Mouse (Mus musculus): ENCODE data around the gene Trap1. TPM values are rescaled to one million over a fixed set of nuclear protein-coding genes. Genes with fewer than 3 reads are reported as not detected.
"Not testable (repeated sequence)": the region's sequence is repeated elsewhere in the genome, so short reads cannot be mapped to it uniquely, and the experiment has no call there.

The Trap1 gene
- polyA plus RNA-seq, 1 experiment, result not detected

- TF ChIP-seq CTCF (IDR thresholded peaks at IDR 0.05; ENCODE audit: insufficient read depth, low read depth, low read length), result no peak
- TF ChIP-seq POLR2A (IDR thresholded peaks at IDR 0.05; ENCODE audit: insufficient read depth, low read depth, low read length), result no peak
- WGBS, result 79% methylated on average over 1 of the region's 1 CpGs
Measured at GRCm38 (mm10) chr16:4079656-4080055, 2.0 kb upstream of the Trap1 start.

DNA sequence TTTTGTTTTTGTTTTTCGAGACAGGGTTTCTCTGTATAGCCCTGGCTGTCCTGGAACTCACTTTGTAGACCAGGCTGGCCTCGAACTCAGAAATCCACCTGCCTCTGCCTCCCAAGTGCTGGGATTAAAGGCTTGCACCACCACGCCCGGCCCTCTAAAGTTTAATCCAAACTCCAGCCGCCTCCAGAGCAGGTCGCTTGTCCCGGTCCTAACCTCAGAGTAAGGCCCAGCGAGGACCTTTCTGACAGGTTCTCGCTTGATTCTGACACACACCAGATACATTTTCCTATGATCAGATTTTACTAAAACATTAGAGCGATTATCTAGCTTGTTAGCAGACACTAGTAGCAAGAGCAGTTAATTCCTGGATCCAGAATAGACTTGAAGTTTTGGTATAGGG lies 675 bp upstream of the Trap1 start:
- not testable (repeated sequence) for H3K27ac ChIP-seq (ENCODE audit: insufficient read depth, low read depth, low read length); H3K4me3 ChIP-seq (ENCODE audit: insufficient read depth, low read depth, low read length); H3K4me1 ChIP-seq (ENCODE audit: control insufficient read depth, insufficient read depth, low read length)
- WGBS, result 74% methylated on average over 10 of the region's 10 CpGs

More at GRCm38 (mm10) chr16:4079656-4080055, 2.0 kb upstream of the Trap1 start:
- H3K4me1 ChIP-seq (ENCODE audit: control insufficient read depth, insufficient read depth, low read length), result no peaks in the 10 kb centered on the region
- H3K27ac ChIP-seq (ENCODE audit: insufficient read depth, low read depth, low read length), result no peak overlapping the region
- no peak overlapping the region for H3K4me3 ChIP-seq (ENCODE audit: insufficient read depth, low read depth, low read length)

DNA sequence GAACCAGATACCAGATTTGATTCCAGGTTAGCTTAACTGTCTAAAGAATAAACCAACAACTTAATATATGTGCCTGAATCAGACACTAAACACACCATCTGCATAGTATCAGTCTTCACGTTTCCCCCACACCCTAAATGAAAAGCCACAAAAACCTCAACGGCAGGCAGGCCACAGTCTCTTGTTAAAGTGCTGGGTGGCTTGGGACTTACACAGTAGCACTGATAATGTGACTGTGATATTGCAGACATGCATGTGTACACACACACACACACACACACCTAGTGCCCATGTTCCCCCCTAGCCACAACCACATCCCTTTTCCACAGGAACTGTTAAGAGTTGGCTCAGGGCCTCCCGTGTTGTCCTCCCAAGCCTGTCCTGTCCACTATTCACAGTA lies 2.8 kb downstream of the Trap1 start:
- TF ChIP-seq CTCF (IDR thresholded peaks at IDR 0.05; ENCODE audit: insufficient read depth, low read depth, low read length) (no peak), POLR2A (IDR thresholded peaks at IDR 0.05; ENCODE audit: insufficient read depth, low read depth, low read length) (no peak)

DNA sequence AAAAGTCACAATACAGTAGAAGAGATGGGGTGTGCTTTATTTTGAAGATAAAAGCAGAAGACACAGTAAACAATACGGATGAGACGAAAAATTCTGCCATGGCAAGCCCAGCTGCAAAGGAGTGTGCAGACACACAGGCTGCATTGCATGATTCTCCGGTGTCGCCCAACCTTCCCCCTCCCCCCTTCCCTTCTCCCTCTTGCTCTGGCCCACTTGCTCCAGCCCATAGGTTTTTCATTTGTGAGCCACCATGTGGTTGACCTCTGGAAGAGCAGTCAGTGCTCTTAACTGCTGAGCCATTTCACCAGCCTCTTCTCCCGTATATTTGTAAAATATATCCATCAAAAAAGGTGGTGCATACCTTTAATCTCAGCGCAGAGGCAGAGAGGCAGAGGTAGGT lies 3.3 kb downstream of the Trap1 start:
- TF ChIP-seq POLR2A (IDR thresholded peaks at IDR 0.05; ENCODE audit: insufficient read depth, low read depth, low read length) (no peak), CTCF (IDR thresholded peaks at IDR 0.05; ENCODE audit: insufficient read depth, low read depth, low read length) (no peak)
- no peak overlapping the region for H3K4me3 ChIP-seq (ENCODE audit: insufficient read depth, low read depth, low read length)
- no peaks in the 10 kb centered on the region for H3K4me1 ChIP-seq (ENCODE audit: control insufficient read depth, insufficient read depth, low read length)
- WGBS, result 56% methylated on average over 6 of the region's 6 CpGs
- no peak overlapping the region for H3K27ac ChIP-seq (ENCODE audit: insufficient read depth, low read depth, low read length)

More for the DNA sequence above, 2.8 kb downstream of the Trap1 start:
- no peaks in the 10 kb centered on the region for H3K4me1 ChIP-seq (ENCODE audit: control insufficient read depth, insufficient read depth, low read length)
- no peak overlapping the region for H3K27ac ChIP-seq (ENCODE audit: insufficient read depth, low read depth, low read length)
- 74% methylated on average over 3 of the region's 3 CpGs for WGBS
- no peak overlapping the region for H3K4me3 ChIP-seq (ENCODE audit: insufficient read depth, low read depth, low read length)

DNA sequence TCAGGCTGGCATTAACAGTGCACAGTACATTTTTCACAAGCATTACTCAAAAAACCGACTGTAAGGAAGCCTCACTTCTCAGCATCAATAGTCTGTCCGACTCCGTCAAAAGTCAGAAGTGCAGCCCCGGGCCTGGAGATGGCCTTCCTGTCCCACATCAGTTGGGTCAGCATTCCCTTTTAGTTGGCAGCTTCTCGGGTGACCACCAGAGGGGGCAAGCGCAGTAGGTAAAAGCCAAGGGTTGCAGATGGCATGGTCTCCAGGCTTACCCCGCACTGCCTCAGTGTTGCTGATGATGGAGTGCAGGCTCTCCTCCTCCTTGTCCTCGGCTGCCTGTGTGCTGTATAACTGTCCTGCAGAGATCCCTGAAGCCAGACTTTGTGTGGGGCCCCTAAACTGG lies 9.0 kb downstream of the Trap1 start:
- WGBS, result 38% methylated on average over 8 of the region's 8 CpGs
- TF ChIP-seq CTCF (IDR thresholded peaks at IDR 0.05; ENCODE audit: insufficient read depth, low read depth, low read length) (peak; percentile 56), POLR2A (IDR thresholded peaks at IDR 0.05; ENCODE audit: insufficient read depth, low read depth, low read length) (no peak)
- no peak overlapping the region for H3K27ac ChIP-seq (ENCODE audit: insufficient read depth, low read depth, low read length)

DNA sequence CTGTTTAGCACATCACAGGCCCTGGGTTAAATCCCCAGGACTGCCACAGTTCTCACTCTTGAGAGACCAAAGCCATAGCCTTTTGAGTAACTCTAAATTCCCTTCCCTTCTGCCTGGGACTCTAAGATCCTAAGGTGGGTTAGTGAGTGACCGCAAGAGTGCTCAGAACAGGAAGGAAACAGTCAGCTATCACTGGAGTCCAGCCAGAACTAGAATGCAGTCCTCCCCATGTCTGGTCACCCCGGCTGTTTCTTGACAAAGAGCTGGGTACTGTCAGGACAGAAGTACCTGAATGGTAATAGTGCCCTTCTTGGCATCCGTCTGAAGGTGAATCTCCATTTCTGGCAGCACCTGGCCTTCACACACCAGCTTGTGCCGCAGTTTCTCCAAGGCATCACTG lies 12.7 kb downstream of the Trap1 start:
- Histone ChIP-seq H3K27ac (ENCODE audit: insufficient read depth, low read depth, low read length) (no peak overlapping the region), H3K4me1 (ENCODE audit: control insufficient read depth, insufficient read depth, low read length) (0 out of 2 replicates have a peak, but pooled peaks cover 4% of the 10 kb centered on the region), H3K4me3 (ENCODE audit: insufficient read depth, low read depth, low read length) (no peak overlapping the region)
- TF ChIP-seq POLR2A (IDR thresholded peaks at IDR 0.05; ENCODE audit: insufficient read depth, low read depth, low read length) (no peak), CTCF (IDR thresholded peaks at IDR 0.05; ENCODE audit: insufficient read depth, low read depth, low read length) (no peak)
- WGBS, result 95% methylated on average over 4 of the region's 4 CpGs

More for the DNA sequence above, 9.0 kb downstream of the Trap1 start:
- Histone ChIP-seq H3K4me1 (ENCODE audit: control insufficient read depth, insufficient read depth, low read length) (0 out of 2 replicates have a peak, but pooled peaks cover 4% of the 10 kb centered on the region), H3K4me3 (ENCODE audit: insufficient read depth, low read depth, low read length) (no peak overlapping the region)

DNA sequence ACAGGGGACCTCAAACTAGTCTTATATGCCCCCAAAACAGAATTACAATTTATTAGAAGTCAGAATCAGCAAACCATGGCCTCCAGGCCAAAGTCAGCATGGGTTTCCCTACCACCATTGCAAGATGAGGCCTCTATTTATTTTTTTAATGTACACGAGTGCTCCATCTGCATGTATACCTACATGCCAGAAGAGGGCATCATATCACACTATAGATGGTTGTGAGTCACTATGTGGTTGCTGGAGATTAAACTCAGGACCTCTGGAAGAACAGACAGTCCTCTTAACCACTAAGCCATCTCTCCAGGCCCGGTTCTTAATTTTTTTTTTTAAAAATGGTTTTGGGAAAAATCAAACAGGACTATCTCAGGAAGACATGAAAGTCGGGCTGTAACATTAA lies 23.8 kb downstream of the Trap1 start:
- TF ChIP-seq POLR2A (IDR thresholded peaks at IDR 0.05; ENCODE audit: insufficient read depth, low read depth, low read length) (no peak), CTCF (IDR thresholded peaks at IDR 0.05; ENCODE audit: insufficient read depth, low read depth, low read length) (no peak)
- no peak overlapping the region for H3K4me3 ChIP-seq (ENCODE audit: insufficient read depth, low read depth, low read length)
- H3K27ac ChIP-seq (ENCODE audit: insufficient read depth, low read depth, low read length), result no peak overlapping the region
- no peaks in the 10 kb centered on the region for H3K4me1 ChIP-seq (ENCODE audit: control insufficient read depth, insufficient read depth, low read length)
- WGBS, result 84% methylated on average over 3 of the region's 3 CpGs

- TF ChIP-seq CTCF (IDR thresholded peaks at IDR 0.05; ENCODE audit: insufficient read depth, low read depth, low read length) (no peak), POLR2A (IDR thresholded peaks at IDR 0.05; ENCODE audit: insufficient read depth, low read depth, low read length) (no peak)
- H3K4me3 ChIP-seq (ENCODE audit: insufficient read depth, low read depth, low read length), result no peak overlapping the region
- no peak overlapping the region for H3K27ac ChIP-seq (ENCODE audit: insufficient read depth, low read depth, low read length)
- 97% methylated on average over 4 of the region's 4 CpGs for WGBS
- H3K4me1 ChIP-seq (ENCODE audit: control insufficient read depth, insufficient read depth, low read length), result no peaks in the 10 kb centered on the region
Measured at GRCm38 (mm10) chr16:4052601-4053000, 25.0 kb downstream of the Trap1 start.

DNA sequence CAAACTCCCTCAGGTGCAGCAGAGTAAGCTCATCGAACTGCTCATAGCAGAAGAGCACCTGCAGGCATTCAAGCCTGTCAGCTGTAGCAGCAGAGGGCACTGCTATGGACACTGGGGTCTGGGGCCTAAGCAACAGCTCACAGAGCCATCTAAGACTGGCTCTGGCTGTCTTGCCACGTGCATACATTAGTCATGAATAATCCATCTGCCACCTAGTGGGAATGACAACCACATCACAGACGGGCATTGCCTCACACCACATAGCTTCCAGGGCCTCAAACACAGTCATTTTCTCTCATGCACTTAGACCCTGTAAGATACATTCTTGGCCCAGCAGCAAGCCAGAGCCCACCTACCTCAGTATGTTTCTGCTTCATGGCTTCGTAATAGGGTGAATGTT lies 32.1 kb downstream of the Trap1 start:
- TF ChIP-seq CTCF (IDR thresholded peaks at IDR 0.05; ENCODE audit: insufficient read depth, low read depth, low read length) (no peak), POLR2A (IDR thresholded peaks at IDR 0.05; ENCODE audit: insufficient read depth, low read depth, low read length) (no peak)
- Histone ChIP-seq H3K27ac (ENCODE audit: insufficient read depth, low read depth, low read length) (no peak overlapping the region), H3K4me1 (ENCODE audit: control insufficient read depth, insufficient read depth, low read length) (no peaks in the 10 kb centered on the region), H3K4me3 (ENCODE audit: insufficient read depth, low read depth, low read length) (no peak overlapping the region)
- 80% methylated on average over 4 of the region's 4 CpGs for WGBS

- 88% methylated on average over 2 of the region's 2 CpGs for WGBS
- TF ChIP-seq CTCF (IDR thresholded peaks at IDR 0.05; ENCODE audit: insufficient read depth, low read depth, low read length) (no peak), POLR2A (IDR thresholded peaks at IDR 0.05; ENCODE audit: insufficient read depth, low read depth, low read length) (no peak)
- Histone ChIP-seq H3K27ac (ENCODE audit: insufficient read depth, low read depth, low read length) (no peak overlapping the region), H3K4me3 (ENCODE audit: insufficient read depth, low read depth, low read length) (no peak overlapping the region), H3K4me1 (ENCODE audit: control insufficient read depth, insufficient read depth, low read length) (no peaks in the 10 kb centered on the region)
Measured at GRCm38 (mm10) chr16:4044093-4044492, 33.5 kb downstream of the Trap1 start.
